Mouse (Mus musculus) small intestine, adult 2 months (tissue): ENCODE results near the gene Ctsw. TPM values are rescaled to one million over a fixed set of nuclear protein-coding genes. Genes with fewer than 3 reads are reported as not detected.
A peak's percentile ranks its signal among the peaks of the same experiment; 100 is the strongest.

ENCODE experiments used
- H3K27ac ChIP-seq: fragments of 200-500 bp; 2 replicates; pipeline ENCODE4 v1.5.1; 2012; ENCODE audit warnings: low read depth, low read length, control low read depth, inconsistent platforms; ENCODE audit not compliant: insufficient read depth
- H3K27me3 ChIP-seq: fragments of 200-500 bp; 2 replicates; pipeline ENCODE4 v1.6.1; 2012; ENCODE audit warnings: mild to moderate bottlenecking, moderate library complexity, low read length, inconsistent platforms; ENCODE audit not compliant: control insufficient read depth, insufficient read depth
- H3K36me3 ChIP-seq: fragments of 200-500 bp; 2 replicates; pipeline ENCODE4 v1.6.1; 2012; ENCODE audit warnings: mild to moderate bottlenecking, low read length, control low read depth, inconsistent platforms; ENCODE audit not compliant: control insufficient read depth, insufficient read depth
- H3K4me1 ChIP-seq: fragments of 200-500 bp; 2 replicates; pipeline ENCODE4 v1.6.1; 2012; ENCODE audit warnings: low read length, inconsistent platforms, mixed read lengths; ENCODE audit not compliant: control insufficient read depth, insufficient read depth, insufficient read length
- H3K4me3 ChIP-seq: fragments of 200-500 bp; 2 replicates; pipeline ENCODE4 v1.5.1; 2012; ENCODE audit warnings: low read depth, mild to moderate bottlenecking, control low read depth, inconsistent platforms, low read length, moderate library complexity
- CTCF ChIP-seq: fragments of 200-500 bp; IDR thresholded peaks from 2 replicates; pipeline ENCODE4 v1.5.1; 2012; ENCODE audit warnings: low read depth, mild to moderate bottlenecking, control low read depth, inconsistent platforms, low read length, moderate library complexity, mixed read lengths; ENCODE audit not compliant: insufficient replicate concordance, insufficient read length; ENCODE audit errors: extremely low read depth
- POLR2A ChIP-seq: fragments of 200-500 bp; IDR thresholded peaks from 2 replicates; pipeline ENCODE4 v1.6.1; 2012; ENCODE audit warnings: low read depth, mild to moderate bottlenecking, control low read depth, inconsistent platforms, low read length, moderate library complexity
- WGBS: fragments of 180-500 bp; shearing (Covaris S2); methylation state at CpG from one replicate; pipeline ENCODE4 v1.1.7; 2018; 5-methylcytosine and 5-hydroxymethylcytosine counted together
- polyA plus RNA-seq: library from polyadenylated mRNA; depleted of rRNA; stranded (reverse); fragments of >200 nt; gene quantifications from 2 replicates; pipeline ENCODE4 v1.2.3, GENCODE M21; 2012

Ctsw gene
- polyA plus RNA-seq, 1 experiment = 10.2 TPM

- H3K4me1 ChIP-seq = peaks cover 4% of the 10 kb centered on the region; the same call in 1 of the 2 replicates
- no peak overlapping the region for H3K4me3 ChIP-seq
- WGBS = 92% methylated on average over 10 of the region's 10 CpGs
- H3K36me3 ChIP-seq = peaks cover 7% of the 10 kb centered on the region; the same call in 1 of the 2 replicates
- H3K27ac ChIP-seq = no peak overlapping the region
- TF ChIP-seq POLR2A (no peak), CTCF (no peak)
- H3K27me3 ChIP-seq = no peaks in the 10 kb centered on the region
These were observed 13.1 kb upstream of the Ctsw start for GRCm38 (mm10) chr19:5481398-5481797.

GRCm38 (mm10) chr19:5480016-5480415, 11.7 kb upstream of the Ctsw start:
- WGBS = 36% methylated on average over 10 of the region's 10 CpGs
- no peak for TF ChIP-seq CTCF
- no peak for TF ChIP-seq POLR2A
- H3K4me1 ChIP-seq = no peaks in the 10 kb centered on the region; the same call in 1 of the 2 replicates
- peaks cover 7% of the 10 kb centered on the region; the same call in 1 of the 2 replicates for H3K36me3 ChIP-seq
- H3K27me3 ChIP-seq = no peaks in the 10 kb centered on the region
- no peak overlapping the region for H3K27ac ChIP-seq
- no peak overlapping the region for H3K4me3 ChIP-seq

- no peak overlapping the region for H3K4me3 ChIP-seq
- no peak overlapping the region for H3K27ac ChIP-seq
- no peak for TF ChIP-seq CTCF
- no peak for TF ChIP-seq POLR2A
- H3K4me1 ChIP-seq = peaks cover 5% of the 10 kb centered on the region; the same call in 1 of the 2 replicates
- WGBS = 86% methylated on average over 18 of the region's 18 CpGs
- H3K27me3 ChIP-seq = no peaks in the 10 kb centered on the region
- H3K36me3 ChIP-seq = 0 out of 2 replicates have a peak, but pooled peaks cover 3% of the 10 kb centered on the region
These were observed 9.5 kb upstream of the Ctsw start for GRCm38 (mm10) chr19:5477668-5478300.

GRCm38 (mm10) chr19:5477004-5477667, 8.8 kb upstream of the Ctsw start:
- H3K4me3 ChIP-seq = no peak overlapping the region
- peaks cover 5% of the 10 kb centered on the region; the same call in 1 of the 2 replicates for H3K4me1 ChIP-seq
- H3K27ac ChIP-seq = no peak overlapping the region
- no peak for TF ChIP-seq CTCF
- no peak for TF ChIP-seq POLR2A
- no peaks in the 10 kb centered on the region for H3K36me3 ChIP-seq
- H3K27me3 ChIP-seq = no peaks in the 10 kb centered on the region
- WGBS = 91% methylated on average over 10 of the region's 10 CpGs

- Histone ChIP-seq H3K27ac (no peak overlapping the region), H3K4me3 (peak overlapping the region; percentile 50), H3K4me1 (peaks cover 5% of the 10 kb centered on the region; the same call in 1 of the 2 replicates), H3K36me3 (no peaks in the 10 kb centered on the region), H3K27me3 (no peaks in the 10 kb centered on the region)
- WGBS = 57% methylated on average over 13 of the region's 13 CpGs
- TF ChIP-seq POLR2A (no peak), CTCF (no peak)
These were observed 6.9 kb upstream of the Ctsw start for GRCm38 (mm10) chr19:5475069-5475714.

GRCm38 (mm10) chr19:5474281-5475068, 6.2 kb upstream of the Ctsw start:
- TF ChIP-seq CTCF (no peak), POLR2A (no peak)
- no peaks in the 10 kb centered on the region for H3K36me3 ChIP-seq
- H3K27me3 ChIP-seq = no peaks in the 10 kb centered on the region
- H3K4me3 ChIP-seq = peak overlapping the region; percentile 50
- 3% methylated on average over 67 of the region's 68 CpGs for WGBS
- H3K27ac ChIP-seq = no peak overlapping the region
- peaks cover 5% of the 10 kb centered on the region; the same call in 1 of the 2 replicates for H3K4me1 ChIP-seq
